Mouse (Mus musculus) layer of hippocampus, adult 9-11 months (tissue): ENCODE measurements around the gene Cmip.

Experiments used
- DNase-seq: peaks from one replicate; pipeline ENCODE4 v3.0.0; 2022

Cmip gene

GRCm38 (mm10) chr8:117329167-117329566, 72.3 kb downstream of the Cmip start:
- peak; percentile 62 for DNase-seq

- DNase-seq = no peak
Measured at GRCm38 (mm10) chr8:117329903-117330302, 73.0 kb downstream of the Cmip start.

- DNase-seq = no peak
Measured at GRCm38 (mm10) chr8:117332229-117333010, 75.6 kb downstream of the Cmip start.

- DNase-seq = no peak
Measured at GRCm38 (mm10) chr8:117333619-117334018, 76.8 kb downstream of the Cmip start.

GRCm38 (mm10) chr8:117334058-117334747, 77.3 kb downstream of the Cmip start:
- DNase-seq = no peak

GRCm38 (mm10) chr8:117334748-117335393, 78.0 kb downstream of the Cmip start:
- DNase-seq = no peak

GRCm38 (mm10) chr8:117335423-117335822, 78.6 kb downstream of the Cmip start:
- DNase-seq = no peak

GRCm38 (mm10) chr8:117337188-117337587, 80.3 kb downstream of the Cmip start:
- DNase-seq = no peak

GRCm38 (mm10) chr8:117338678-117339077, 81.8 kb downstream of the Cmip start:
- DNase-seq = no peak

GRCm38 (mm10) chr8:117339296-117339957, 82.6 kb downstream of the Cmip start:
- no peak for DNase-seq

- DNase-seq = no peak
Measured at GRCm38 (mm10) chr8:117339958-117340651, 83.2 kb downstream of the Cmip start.

- DNase-seq = no peak
Measured at GRCm38 (mm10) chr8:117340800-117341199, 83.9 kb downstream of the Cmip start.

GRCm38 (mm10) chr8:117342735-117343385, 86.0 kb downstream of the Cmip start:
- DNase-seq = no peak

- DNase-seq = no peak
Measured at GRCm38 (mm10) chr8:117343484-117343883, 86.6 kb downstream of the Cmip start.

GRCm38 (mm10) chr8:117344899-117345298, 88.0 kb downstream of the Cmip start:
- DNase-seq = no peak

- no peak for DNase-seq
Measured at GRCm38 (mm10) chr8:117345376-117345775, 88.5 kb downstream of the Cmip start.

- no peak for DNase-seq
Measured at GRCm38 (mm10) chr8:117347556-117347955, 90.7 kb downstream of the Cmip start.

GRCm38 (mm10) chr8:117348718-117349394, 92.0 kb downstream of the Cmip start:
- DNase-seq = no peak

- DNase-seq = no peak
Measured at GRCm38 (mm10) chr8:117349541-117349940, 92.7 kb downstream of the Cmip start.

- DNase-seq = no peak
Measured at GRCm38 (mm10) chr8:117352098-117352497, 95.2 kb downstream of the Cmip start.

GRCm38 (mm10) chr8:117355111-117355831, 98.4 kb downstream of the Cmip start:
- no peak for DNase-seq
